Mouse (Mus musculus) cortical plate, adult 2 months (tissue): ENCODE results near the gene Raf1.

ENCODE experiments used
- CTCF ChIP-seq: fragments of 200-500 bp; IDR thresholded peaks from 2 replicates; pipeline ENCODE4 v1.5.1; 2011; ENCODE audit warnings: mild to moderate bottlenecking, control low read depth, low read length; ENCODE audit not compliant: insufficient read depth; ENCODE audit errors: extremely low read depth
- POLR2A ChIP-seq: fragments of 200-500 bp; IDR thresholded peaks from 2 replicates; pipeline ENCODE4 v1.6.1; 2011; ENCODE audit warnings: mild to moderate bottlenecking, low read length, control low read depth; ENCODE audit not compliant: insufficient read depth; ENCODE audit errors: extremely low read depth

DNA sequence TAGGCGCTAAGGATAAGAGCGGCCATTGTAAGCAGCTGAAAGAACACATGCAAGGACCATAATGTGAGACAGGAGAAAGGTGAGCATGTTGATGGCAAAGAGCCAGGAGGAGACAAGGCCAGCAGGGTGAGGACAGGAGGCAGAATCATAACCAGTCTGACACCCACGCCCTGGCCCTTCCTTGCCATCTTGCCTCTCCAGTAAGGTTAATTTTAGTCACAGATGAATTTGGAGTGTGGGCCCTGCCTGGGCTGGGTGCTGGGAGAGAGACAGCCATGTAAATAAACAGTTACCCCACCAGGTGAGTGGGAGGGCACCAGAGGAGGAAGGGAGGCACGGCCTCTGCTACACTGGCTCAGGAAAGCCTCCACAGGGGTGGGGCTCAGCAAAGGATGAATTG is 4.6 kb upstream of the Raf1 start:
- TF ChIP-seq POLR2A, result no peak
- no peak for TF ChIP-seq CTCF
